Mouse (Mus musculus) adrenal gland, adult 8-10 months (tissue): ENCODE data around the gene Msh3. TPM values are rescaled to one million over a fixed set of nuclear protein-coding genes. Genes with fewer than 3 reads are reported as not detected.
"Not testable (repeated sequence)": the region's sequence is repeated elsewhere in the genome, so short reads cannot be mapped to it uniquely, and the experiment has no call there.

Source experiments
- DNase-seq: peaks from one replicate; pipeline ENCODE4 v3.0.0; 2022
- total RNA-seq, 4 experiments: library from RNA; stranded (reverse); gene quantifications; 2 replicates each; pipeline ENCODE4 v1.2.4; 2022

Gene Msh3
- total RNA-seq, 4 experiments from 2014 or later = 21.4 to 29.9 (median 26.2) TPM

DNA sequence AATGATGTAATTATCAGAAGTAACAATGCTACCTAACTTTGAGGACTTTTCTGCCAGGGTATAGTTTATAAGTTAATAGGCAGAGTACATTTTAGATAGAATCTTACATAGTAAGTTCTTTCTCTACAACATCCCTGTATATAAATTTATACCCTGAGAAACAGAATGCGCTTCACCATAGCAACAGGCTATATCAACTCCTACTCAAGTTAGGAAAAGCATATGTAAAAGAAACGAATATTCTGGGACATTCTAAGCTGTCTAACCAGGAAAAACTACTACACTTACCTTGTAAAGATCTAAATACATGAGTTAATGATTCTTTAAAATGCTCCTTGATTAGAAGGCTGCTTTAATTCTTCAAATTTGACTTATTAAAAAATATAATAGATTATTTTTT lies 107.2 kb downstream of the Msh3 start:
- DNase-seq = no peak

DNA sequence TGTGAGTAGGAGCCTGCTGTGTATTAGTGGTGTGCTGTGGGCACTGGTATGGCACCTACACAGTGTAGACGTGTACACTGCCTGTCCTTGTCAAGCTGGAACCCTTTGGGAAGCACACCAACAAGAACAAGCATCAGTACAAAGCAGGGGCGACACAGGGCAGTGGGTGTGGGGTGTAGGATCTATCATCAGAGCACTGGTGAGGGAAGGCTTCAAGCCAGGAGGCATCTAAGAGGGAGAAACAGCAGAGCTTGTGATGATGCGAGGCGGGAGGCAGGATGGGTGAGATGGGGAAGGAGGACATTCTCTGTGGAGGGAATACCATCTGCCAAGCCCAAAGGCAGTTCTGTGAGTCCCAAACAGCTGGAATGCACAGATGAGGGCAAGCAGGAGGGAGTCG lies 107.8 kb downstream of the Msh3 start:
- no peak for DNase-seq

DNA sequence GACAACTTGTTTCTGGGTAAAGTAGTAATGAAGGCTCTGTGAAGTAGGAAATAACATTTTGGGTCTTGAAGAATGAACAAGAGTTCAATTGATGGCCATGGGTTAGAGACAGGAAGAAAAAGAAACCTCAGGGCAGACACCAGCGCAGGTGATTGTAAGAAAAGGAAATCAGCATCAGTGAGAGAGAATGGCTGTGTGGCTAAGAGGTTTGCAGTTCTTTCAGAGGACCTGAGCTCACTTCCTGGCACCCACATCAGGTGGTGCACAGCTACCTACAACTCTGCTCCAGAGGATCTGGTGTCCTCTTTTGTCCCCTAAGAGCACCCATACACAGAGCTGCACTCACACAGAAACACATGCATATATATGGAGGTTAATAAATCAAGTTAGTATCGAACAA lies 110.1 kb downstream of the Msh3 start:
- DNase-seq = no peak

DNA sequence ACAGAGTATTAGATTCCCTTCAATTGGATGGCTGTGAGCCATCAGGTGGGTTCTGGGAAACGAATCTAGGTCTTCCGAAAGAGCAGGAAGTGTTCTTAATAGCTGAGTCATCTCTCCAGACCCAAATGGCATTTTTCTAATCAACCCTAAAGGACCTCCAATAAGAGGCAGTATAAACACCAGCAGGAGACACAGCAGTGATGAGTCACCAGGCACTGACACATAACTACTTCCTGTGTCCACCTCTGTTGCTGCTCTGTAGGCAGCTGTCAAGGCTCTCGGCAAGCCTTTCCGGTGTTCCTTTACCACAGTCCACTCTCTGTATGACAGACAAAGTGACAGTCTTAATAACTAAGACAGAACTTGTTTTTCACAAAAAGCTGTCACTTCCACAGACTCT lies 113.4 kb downstream of the Msh3 start:
- DNase-seq = peak; percentile 39

DNA sequence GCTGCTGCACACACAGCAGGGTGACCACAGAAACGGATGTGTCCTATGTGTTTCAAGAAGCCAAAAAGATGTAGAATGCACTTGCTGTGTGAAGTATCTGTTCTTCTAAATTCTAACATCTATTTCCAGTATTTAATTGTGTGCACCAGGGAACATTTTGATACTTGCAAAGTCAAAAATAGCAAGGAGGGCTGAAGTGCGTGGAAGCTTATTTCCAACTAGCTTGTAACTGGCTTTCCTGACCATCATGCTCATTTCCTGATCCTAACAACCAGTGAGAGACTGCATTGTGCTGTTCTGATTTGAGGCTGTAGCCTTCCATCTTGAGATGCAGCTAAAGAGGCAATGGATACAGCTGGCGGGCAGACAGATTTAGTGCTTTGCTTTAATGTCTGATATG lies 116.9 kb downstream of the Msh3 start:
- DNase-seq = no peak

DNA sequence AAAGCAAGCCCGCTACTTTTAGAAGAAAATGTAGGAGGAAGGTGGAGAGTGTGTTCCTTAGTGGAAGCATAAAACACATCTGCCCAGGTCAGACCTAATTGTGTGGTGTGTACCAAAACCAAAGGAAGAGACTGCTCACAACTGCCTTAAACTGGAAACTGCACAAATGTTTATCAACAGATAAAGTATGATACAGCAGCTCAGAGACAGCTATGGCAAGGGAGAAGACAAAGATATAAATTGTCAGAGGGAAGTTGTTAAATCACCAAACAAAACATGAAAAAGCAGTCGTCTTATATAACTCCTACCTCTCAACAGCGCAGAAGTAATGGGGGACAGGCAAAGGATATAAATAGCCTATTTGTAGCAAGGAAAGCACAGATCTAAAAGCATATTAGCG lies 117.8 kb downstream of the Msh3 start:
- no peak for DNase-seq

DNA sequence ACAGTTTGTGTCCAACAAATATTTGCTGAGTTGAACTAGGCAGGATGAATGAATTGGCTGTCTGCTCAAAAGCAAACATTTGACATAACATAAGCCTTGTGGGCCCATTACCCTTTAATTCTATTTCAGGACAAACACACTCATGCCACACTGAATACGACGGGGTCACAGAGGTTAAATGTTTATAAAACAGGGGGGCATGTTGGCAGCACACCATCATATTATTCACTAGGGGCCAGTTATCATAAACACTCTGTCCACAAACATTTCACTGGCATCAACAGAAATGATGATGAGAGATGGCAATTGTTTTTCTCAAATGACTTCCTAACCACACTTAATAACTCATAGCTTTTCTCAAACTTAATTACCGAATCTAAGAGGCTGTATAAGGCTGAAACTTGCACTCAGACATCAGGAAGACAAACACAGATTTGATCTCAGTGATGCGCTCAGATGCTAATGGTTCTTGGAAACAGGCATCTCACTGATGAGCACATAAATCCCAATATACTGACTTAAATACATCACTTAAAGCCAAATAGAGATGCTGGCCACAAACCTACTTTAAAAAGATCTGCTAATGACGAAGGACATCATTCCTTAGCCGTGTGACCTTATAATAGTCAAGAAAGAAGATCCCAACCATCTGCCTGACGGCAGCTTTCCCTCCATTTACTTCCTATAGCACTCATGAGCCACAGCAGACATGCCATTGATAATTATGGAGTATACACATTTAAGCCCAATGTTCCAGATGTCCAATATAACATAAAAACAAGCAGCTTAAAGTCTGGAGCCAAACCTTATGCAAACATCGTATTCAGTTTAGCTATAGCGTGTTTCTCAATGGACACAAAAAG lies 122.5 kb downstream of the Msh3 start:
- no peak for DNase-seq

DNA sequence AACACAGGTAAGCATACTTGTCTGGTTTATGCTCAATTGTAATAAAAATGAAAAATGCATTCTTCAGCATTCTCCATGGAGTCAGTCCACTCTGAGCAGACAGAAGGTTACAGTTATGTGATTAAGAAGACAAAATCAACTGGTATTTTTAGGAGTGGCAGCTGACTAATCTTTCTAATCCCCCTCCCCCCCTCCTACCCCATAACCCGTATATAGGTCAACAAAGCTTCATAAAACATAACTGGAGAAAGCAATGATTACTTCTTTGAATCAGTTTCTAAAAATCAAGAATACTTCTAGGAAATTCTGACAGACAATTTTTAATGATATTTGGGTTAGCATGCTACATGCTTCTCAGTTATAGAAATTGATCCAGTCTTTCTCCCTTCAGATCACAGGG lies 126.8 kb downstream of the Msh3 start:
- DNase-seq = no peak

DNA sequence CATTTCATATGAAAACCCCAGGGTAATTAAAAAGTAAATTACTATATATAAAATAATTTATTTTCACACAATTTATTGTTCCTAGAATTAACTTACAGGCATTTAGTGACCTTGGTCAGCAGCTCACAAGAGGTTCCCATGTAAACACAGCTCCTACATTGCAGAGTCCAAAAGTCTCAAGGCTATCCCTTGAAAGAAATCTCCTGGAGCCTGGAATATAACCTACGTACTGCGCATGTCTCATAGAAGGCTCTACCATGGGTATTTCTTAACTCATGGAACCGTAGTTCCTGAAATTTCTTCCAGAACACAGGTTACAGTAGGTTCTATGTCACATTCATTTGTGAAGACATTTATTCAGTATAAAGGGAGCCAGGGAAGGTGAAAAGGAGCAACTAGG lies 131.2 kb downstream of the Msh3 start:
- DNase-seq = no peak

DNA sequence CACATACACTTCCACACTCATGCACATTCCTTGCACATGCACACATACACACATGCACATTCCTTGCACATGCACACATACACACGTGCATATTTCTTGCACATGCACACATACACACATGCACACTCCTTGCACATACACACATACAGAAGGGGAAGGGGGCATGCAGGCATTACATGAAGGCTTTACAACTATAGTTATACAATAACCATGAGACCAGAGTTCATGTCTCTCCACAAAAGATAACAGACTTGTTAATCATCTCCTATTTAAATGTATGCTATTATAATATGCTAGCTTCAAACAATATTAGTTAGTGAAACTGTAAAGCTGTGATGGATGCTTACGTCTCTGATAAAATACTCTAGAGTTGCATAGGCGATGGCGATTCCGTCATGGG lies 132.0 kb downstream of the Msh3 start:
- DNase-seq = no peak

DNA sequence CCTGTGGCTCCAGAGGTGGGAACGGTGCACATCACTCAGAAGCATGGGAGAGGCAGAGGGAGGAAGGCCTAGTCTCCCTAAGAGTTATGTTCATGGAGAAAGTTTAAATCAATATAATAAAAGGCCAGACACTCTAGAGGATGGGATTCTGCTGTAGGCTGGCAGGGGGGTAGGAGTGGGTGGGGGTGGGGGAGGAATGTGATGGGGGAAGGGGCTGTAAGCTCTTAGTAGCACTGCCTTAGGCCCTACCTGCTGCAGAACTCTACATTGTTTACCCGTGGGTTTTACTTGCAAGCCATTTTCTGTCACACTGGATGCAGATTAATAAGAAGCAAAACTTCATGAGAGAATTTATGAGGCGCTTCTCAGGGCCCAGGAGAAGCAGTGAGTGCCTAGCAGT lies 135.0 kb downstream of the Msh3 start:
- DNase-seq = no peak

DNA sequence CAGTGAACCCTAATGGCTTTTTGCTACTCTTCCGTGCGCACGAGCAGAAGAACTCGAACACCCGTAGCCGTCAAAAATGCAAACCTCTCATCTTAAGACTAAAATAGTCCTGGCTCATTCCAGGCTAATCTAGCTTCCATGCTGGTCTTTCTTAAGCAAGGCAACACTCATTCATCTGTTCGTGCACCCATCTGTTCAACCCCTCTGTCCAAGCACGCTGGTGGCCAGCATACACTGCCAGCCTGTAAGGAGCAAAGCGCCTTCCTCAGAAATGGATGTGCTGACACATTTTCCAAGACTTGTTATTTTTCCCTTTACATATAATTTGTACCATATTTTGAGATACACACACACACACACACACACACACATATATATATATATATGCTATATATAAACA lies 137.6 kb downstream of the Msh3 start:
- DNase-seq = no peak

DNA sequence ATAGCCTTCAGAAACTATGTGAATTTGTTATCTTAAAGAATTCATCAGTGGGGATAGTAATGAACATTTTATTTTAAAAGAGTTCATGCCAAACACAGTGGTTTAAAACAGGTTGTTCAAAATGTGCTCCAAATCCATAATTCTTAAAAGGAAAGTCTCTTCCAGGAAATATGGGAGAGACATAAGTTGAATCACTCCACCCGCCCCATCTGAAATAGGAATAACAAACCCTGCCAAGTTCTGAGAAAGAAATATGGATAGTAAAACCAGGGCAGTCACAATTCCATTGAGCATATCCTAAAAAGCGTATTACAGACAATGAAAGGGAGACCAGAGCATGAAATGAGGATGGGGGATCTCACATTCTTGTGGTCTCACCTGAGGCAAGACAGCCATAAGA lies 157.9 kb downstream of the Msh3 start:
- DNase-seq = no peak

DNA sequence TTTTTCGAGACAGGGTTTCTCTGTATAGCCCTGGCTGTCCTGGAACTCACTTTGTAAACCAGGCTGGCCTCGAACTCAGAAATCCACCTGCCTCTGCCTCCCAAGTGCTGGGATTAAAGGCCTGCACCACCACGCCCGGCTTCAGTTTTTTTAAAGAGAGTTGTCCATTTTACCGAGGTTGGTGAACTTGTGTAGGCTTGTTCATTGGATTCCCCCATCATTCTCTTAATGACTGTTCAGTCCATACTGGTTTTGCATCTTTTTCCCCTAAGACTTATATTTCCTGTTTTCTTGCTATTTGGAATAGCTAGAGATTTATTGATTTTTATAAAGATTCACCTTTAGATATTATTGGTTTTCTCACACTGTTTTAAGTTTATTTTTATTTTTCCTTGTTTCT lies 161.0 kb downstream of the Msh3 start:
- DNase-seq = not testable (repeated sequence)

DNA sequence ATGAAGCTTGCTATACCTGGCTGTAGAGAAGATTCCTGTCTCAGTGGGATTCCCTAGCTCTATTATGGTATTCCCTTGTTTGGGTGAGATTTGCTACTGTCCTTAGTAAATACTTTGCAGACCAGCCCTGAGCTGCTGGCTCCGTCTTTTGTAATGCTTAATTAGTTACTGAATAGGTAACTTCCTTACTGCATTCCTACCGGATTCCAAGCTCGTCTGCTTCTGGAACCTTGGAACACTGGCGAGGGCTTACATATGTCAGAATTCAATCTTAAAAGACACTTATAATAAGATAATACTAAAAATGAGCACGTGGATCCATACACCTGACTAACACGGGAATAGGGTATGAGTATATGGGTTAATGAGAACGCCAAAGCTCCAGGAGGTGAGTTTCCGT lies 182.1 kb downstream of the Msh3 start:
- not testable (repeated sequence) for DNase-seq

Other genes with a start within 250 kb of the Msh3 start
- gene Rasgrf2, start 223.3 kb downstream of the Msh3 start, total RNA-seq = 1 to 10 TPM; 3.0 to 7.2 (median 4.7) TPM
- gene Gm20379, start 49.0 kb downstream of the Msh3 start, total RNA-seq = not detected
- gene Dhfr, start 277 bp downstream of the Msh3 start, total RNA-seq = 1 to 10 TPM; 3.3 to 3.6 (median 3.4) TPM
- gene Ankrd34b, start 70.9 kb upstream of the Msh3 start, total RNA-seq = 1 to 10 TPM in 2 of 4 experiments, under 1 TPM in 2; 0.64 to 1.2 (median 1.1) TPM
- gene Fam151b, start 129.0 kb upstream of the Msh3 start, total RNA-seq = 1 to 10 TPM; 4.2 to 9.2 (median 7.1) TPM
- 10 to 100 TPM; 23.9 to 39.6 (median 30.0) TPM for gene Zfyve16, start 175.9 kb upstream of the Msh3 start, total RNA-seq
- not detected for gene Spz1, start 221.2 kb upstream of the Msh3 start, total RNA-seq